Mouse (Mus musculus) heart, postnatal 14 days (tissue): ENCODE results near the gene P3h2. TPM values are rescaled to one million over a fixed set of nuclear protein-coding genes. Genes with fewer than 3 reads are reported as not detected.

Experiments
- DNase-seq, 2 experiments: peaks; one replicate each; pipeline ENCODE4 v3.0.0; 2021 to 2022
- intact Hi-C: fragments of 180-260 bp; cut with DNase I; formaldehyde crosslinking; loops from one replicate; pipeline ENCODE4 v1.15.1; 2025
- long read RNA-seq, 2 experiments: library from polyadenylated mRNA; stranded (forward); transcript quantifications; one replicate each; pipeline ENCODE4 v2.0.0; 2021
- total RNA-seq, 2 experiments: library from RNA; stranded (reverse); gene quantifications; 2 replicates each; pipeline ENCODE4 v1.2.3; 2021

Gene P3h2
- total RNA-seq, result 1 to 10 TPM; 4.5 to 5.2 TPM
- long read RNA-seq, experiment 1, transcript P3h2-201 (15 exons, 3,283 nt), result major isoform, 14 of 14 reads
- long read RNA-seq, experiment 1, partial matches to known transcripts, result 0 of 14 reads
- long read RNA-seq, experiment 1, other reads (novel, unspliced or antisense), result 0 of 14 reads
- long read RNA-seq, experiment 2, transcript P3h2-201 (15 exons, 3,283 nt), result major isoform, 5 of 8 reads
- long read RNA-seq, experiment 2, partial matches to known transcripts, result 1 of 8 reads
- long read RNA-seq, experiment 2, other reads (novel, unspliced or antisense), result 2 of 8 reads

GRCm38 (mm10) chr16:26105115-26105974, at the start of gene P3h2:
Gene P3h2 (minus strand): TSS chr16:26105784.
- peak; percentile 76 to 77 for DNase-seq
- intact Hi-C loops, result loop anchor here (5.0 kb wide), 3 partner anchors 83 to 138 kb away; no protein-coding TSS in a partner anchor

DNA sequence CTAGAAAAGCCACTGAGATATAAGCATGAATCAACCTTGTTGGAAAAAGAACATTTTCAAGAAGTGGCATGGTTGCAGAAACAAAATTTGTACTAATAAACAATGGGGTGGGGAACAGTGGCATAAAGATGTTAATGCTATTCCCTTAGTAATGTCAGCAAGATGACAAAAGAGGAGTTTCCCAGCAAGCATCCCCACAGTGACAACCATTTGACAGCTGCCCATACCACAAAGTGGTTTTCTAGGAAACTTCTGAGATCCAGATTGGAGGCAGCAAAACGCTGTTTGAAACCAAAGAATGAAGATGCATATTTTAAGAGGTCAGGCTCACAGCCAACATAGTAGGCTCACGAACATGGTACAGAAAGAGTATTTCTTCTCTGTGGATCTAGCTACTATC, 46.7 kb upstream of the P3h2 start:
- intact Hi-C loops, result no loop called here
- DNase-seq, result no peak

DNA sequence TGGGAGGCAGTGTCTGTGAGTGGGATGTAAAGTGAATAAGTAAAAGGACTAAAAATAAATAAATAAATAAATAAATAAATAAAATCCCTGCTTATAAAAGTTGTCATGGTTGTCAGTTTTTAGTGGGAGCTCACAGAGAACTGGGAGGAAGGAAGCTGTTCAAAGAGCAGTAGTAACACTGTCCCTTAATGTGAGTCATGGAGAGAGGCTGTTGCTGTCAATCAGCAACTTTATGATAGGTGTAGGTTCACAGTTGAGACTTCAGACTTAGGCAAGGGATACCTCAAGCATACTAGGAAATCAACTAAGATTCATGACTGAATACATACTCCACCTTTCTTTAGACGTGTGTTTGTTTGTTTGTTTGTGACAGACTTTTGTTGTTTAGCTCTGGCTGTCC, 45.4 kb upstream of the P3h2 start:
- DNase-seq, result no peak
- intact Hi-C loops, result no loop called here

GRCm38 (mm10) chr16:26146853-26147252, 41.3 kb upstream of the P3h2 start:
- DNase-seq, result no peak
- intact Hi-C loops, result no loop called here

- DNase-seq, result no peak
- intact Hi-C loops, result no loop called here
Measured at GRCm38 (mm10) chr16:26131126-26131525, 25.5 kb upstream of the P3h2 start.

GRCm38 (mm10) chr16:26106618-26107017, 1.0 kb upstream of the P3h2 start:
- no peak for DNase-seq
- intact Hi-C loops, result loop anchor here (5.0 kb wide), 3 partner anchors 84 to 139 kb away; no protein-coding TSS in a partner anchor

- intact Hi-C loops, result loop anchor here (5.0 kb wide), 3 partner anchors 84 to 139 kb away; no protein-coding TSS in a partner anchor
- DNase-seq, result no peak
Measured at GRCm38 (mm10) chr16:26106041-26106617, 545 bp upstream of the P3h2 start.

DNA sequence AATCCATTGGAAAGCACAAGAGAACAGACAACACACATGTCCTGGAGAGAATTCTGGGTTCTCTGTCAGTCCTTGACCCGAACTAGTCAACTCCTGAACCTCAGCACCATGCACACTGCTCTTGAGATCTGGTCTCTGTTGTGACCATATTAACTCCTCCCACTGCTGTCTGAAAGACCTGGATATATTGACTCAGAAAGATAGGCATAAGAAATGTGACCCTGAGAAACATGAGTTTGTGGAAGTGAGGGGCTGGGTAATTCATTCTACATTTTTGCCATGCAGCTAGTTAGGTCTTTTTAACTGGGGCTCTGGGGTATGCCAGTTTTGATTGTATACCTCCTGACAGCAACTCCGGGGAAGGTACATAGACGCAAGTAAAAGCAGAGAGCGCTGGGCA, 1.3 kb downstream of the P3h2 start:
- DNase-seq, result no peak
- intact Hi-C loops, result loop anchor here (5.0 kb wide), 1 partner anchor 122 kb away; no protein-coding TSS in a partner anchor

GRCm38 (mm10) chr16:26102856-26103255, 2.7 kb downstream of the P3h2 start:
- no peak for DNase-seq
- intact Hi-C loops, result loop anchor here (5.0 kb wide), 1 partner anchor 121 kb away; no protein-coding TSS in a partner anchor

DNA sequence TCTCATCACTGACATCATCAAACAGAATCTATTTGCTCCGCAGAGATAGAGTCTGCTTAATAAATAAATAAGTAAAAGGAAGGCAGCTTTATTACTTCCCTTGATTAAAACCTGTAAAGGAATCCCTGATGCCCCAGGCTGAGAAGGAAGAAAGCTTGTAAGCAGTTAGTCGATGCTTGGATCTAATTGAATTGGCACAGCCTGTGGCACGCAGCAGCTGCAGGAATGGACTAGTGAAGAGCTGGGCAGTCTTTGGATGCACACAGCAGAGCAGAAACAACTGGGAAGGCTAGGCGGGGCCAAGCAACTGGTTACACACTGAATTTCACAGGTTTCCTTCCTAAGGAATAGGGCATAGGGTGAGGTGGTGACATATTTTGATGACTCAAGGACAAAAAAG, 5.4 kb downstream of the P3h2 start:
- intact Hi-C loops, result loop anchor here (5.0 kb wide), 1 partner anchor 118 kb away; no protein-coding TSS in a partner anchor
- no peak for DNase-seq

- intact Hi-C loops, result no loop called here
- DNase-seq, result no peak
Measured at GRCm38 (mm10) chr16:26095696-26096284, 9.8 kb downstream of the P3h2 start.

GRCm38 (mm10) chr16:26093888-26094287, 11.7 kb downstream of the P3h2 start:
- intact Hi-C loops, result no loop called here
- no peak for DNase-seq

DNA sequence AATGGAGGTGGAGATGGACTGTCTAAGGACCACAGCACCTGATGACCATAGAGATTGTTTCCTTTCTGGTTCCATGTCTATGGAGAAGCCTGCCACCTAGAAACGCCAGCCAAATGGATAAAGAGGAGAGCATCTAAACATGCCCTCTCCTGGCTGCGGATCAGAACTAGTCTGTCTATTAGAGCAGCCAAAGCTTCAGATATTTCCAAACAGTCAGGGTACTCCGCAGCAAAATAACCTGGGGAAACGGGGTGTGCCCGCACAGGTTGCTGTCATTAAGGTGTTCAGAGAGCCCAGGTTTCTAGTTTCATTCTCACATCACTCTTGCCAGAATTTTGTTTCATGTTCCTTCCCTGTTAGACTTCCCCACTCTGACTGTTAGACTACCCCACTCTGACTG, 16.6 kb downstream of the P3h2 start:
- DNase-seq, result no peak

GRCm38 (mm10) chr16:26088240-26088639, 17.3 kb downstream of the P3h2 start:
- intact Hi-C loops, result no loop called here
- DNase-seq, result no peak

More for the DNA sequence above, 16.6 kb downstream of the P3h2 start:
- intact Hi-C loops, result no loop called here

DNA sequence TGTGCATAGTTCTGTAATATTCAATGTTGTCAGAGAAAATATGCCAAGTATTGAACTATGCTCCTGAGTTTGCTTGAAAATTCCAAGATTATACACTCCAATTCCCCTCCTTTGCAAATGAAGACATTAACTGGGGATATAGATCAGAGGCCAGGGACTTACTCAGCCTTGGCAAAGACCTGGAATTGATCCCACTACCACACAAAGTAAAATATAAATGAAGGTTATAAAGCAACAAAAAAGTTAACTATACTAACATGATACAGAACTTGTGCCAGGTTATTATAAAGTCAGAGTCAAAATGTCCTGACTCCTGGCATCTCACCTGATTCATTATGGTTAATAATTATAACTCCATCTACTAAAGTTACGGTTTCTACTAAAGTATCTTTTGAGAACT, 18.6 kb downstream of the P3h2 start:
- DNase-seq, result no peak
- intact Hi-C loops, result no loop called here

DNA sequence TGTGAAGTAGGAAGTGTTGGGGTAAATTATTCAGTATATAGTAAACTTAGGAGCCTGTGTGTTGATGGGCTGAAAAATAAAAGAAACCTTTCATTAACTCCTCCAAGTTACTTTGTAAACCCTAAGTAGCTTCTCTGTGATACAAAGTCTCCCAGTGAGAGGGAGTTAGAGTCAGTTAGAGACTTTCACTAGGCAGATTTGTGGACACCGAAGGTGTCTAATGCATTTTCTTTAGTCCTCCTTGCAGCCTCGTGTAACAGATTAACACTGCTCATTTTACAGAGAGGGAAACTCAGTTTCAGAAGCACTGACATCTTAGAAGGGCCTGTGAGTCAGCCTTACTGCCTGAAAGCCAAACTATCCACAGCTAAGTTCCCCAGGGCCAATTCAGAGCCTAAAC, 20.4 kb downstream of the P3h2 start:
- intact Hi-C loops, result no loop called here

DNA sequence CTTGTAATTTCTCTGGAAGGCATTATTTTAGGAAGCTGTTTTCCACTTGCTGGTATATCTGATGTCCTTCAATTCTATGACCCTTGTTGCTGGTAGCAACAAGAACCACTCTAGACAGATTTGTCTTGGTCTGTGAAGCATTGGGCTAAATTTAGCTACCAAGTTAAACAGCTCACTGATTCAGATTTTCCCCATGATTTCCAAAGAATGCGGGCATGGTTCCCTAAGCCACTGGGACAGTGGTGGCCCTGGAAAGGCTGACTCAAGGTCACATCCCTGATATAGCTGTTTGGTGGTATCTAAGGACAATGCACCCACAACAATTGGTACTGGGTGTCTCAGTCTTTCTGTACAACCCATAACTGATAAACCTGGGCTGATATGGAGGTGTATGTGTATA, 22.8 kb downstream of the P3h2 start:
- no peak for DNase-seq
- intact Hi-C loops, result no loop called here

More for the DNA sequence above, 20.4 kb downstream of the P3h2 start:
- DNase-seq, result no peak

DNA sequence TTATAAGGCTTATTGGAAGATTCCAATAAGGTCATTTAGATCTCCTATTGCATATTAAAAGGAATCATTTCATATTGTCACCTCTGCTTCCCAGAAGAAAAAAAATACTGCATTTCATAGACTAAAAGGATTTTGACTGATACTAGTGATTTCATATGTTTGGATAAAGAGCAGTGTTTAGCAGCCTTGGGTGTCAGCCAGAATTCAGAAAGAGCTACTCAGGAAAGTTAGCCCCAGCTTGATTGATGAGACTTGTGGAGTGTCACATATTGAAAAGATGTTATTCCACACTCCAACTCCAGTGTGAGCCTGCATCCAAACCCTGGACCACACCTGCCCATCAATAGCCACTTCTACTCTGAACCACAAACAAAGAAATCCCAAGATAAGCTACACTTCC, 23.2 kb downstream of the P3h2 start:
- intact Hi-C loops, result no loop called here
- DNase-seq, result no peak

DNA sequence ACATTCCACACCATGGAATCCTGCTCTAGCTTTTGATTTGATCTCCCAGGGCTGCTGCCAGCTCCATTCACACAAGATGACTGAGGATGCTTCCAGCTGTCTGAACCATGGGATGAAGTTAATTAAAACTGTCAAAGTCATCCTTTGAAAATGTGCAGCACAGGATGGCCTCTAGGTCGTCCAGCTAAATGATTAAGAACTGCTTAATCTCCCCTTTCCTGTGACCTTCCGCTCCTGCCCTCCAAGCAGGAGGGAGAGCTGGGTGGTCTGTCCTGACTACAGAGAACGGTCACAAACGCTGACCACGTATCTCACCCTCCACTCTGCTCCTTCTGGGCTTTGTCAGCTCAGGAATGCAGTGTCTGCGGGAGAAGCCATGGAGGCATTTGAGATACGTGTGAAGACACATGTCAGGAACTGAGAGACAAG, 26.6 kb downstream of the P3h2 start:
- intact Hi-C loops, result no loop called here
- no peak for DNase-seq

DNA sequence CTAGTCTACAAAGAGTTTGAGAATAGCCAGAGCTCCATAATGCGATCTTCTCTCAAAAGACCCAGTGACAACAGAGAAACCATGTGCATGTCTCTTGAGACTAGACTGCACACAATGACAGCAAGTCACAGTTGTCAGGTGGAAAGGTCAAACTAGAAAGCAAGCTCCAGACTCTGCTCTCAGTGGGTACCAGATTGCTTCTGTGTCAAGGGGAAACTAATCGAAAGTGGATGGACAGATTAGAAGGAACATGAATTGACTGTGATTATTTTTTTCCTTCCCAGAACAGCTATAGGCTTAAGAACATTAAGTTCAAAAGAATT, 27.5 kb downstream of the P3h2 start:
- intact Hi-C loops, result no loop called here
- no peak for DNase-seq
